Mouse (Mus musculus): ENCODE results near the gene Rnf144b.

GRCm38 (mm10) chr13:47104146-47104545, 18.3 kb upstream of the Rnf144b start:
- no peak for TF ChIP-seq CTCF (IDR thresholded peaks at IDR 0.05; ENCODE audit: extremely low read depth, insufficient read length, insufficient replicate concordance, low read depth, low read length)
- no peak for TF ChIP-seq POLR2A (IDR thresholded peaks at IDR 0.05; ENCODE audit: low read depth, low read length)
